Mouse (Mus musculus) ovary, postnatal 36 days (tissue): Measurements from ENCODE around the gene Nudt3.

Experiments
- DNase-seq: peaks from one replicate; pipeline ENCODE4 v3.0.0; 2022; ENCODE audit warnings: low spot score, mixed read lengths

Nudt3 gene

DNA sequence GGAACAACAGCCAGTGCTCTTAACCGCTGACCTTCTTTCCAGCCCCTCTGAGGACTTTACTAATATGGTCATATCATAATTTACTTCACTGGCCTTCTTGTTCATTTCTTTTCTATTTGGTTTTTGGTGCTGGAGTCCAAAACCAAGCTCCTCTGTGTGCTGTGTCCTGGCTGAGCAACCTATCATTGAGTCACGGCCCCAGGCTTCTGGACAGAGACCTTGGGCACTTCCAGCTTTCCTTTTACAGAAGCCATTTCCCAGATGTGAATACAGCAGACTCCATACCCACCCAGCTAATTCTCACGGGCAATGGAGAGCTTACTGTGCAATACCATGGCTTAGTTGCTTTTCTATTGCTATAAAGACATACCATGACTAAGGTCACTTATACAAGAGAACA, 23.0 kb downstream of the Nudt3 start:
- no peak for DNase-seq

DNA sequence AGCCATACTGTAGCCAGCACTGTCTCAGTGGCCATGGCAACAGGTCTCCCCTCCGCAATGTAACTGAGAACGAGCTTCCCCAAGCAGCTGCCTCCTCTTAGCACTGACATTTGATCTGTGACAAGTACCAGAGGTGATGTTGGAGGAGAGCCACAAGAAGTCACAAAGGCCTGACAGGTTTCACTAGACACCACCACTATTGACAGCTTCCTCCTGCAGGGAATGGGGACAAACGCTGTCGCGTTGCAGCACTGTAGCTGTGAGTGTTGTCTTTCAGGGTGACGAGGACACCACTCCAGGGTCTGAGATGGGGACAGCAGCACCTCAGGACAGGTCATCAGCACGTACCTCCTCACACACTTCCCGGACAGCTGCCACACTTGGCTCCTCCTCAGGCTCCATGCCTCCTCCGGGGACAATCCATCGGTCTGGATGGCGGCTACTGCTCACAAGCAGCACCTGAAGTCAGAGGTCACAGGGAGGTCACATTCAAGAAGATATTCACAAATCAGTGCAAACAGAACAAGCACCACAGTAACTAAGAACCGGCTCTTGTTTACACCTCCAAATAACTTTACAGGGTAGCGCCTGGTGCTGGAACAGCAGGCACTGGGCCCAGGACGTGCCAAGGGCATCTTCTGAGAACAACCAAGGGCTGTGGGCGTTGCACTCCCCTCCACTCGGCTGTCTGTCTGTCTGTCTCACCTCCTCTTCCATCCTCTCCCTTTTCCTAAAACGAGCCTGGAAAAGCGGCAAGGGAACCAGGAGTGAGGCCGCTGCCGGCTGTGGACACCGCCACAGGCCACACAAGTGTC, 26.7 kb downstream of the Nudt3 start:
- no peak for DNase-seq

DNA sequence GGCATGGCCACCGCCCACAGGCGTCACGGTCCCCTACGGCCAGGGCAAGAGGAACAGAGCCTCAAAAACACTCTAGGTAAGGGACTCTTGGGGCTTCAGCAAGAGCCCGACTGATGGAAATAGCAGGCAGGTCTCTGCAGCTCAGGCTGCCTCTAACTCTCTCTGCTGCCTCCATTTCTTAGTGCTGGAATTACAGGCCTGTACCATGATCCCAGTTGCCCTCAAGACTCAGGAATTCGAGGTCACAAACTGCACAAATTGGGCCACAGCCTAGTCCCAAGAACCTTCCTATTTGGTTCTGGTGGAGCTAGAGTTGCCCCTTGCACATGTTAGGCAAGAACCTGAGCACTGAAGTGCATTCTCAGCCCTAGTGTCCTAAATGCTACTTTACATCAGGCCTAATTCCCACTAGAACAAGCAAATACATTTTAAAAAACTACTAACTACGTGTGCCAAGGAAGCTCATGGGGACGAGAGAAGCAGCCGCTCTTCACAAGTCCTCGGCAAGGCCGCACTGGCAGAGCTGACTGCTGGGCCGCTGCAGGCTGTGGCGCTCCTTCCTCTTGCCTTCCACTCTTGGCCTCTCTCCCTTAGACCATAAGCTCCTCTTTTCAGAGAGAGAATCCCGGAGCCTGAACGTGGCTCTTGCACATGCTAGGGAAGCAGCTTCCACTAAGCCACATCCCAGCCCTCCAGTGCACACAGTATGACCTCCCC, 27.5 kb downstream of the Nudt3 start:
- no peak for DNase-seq

DNA sequence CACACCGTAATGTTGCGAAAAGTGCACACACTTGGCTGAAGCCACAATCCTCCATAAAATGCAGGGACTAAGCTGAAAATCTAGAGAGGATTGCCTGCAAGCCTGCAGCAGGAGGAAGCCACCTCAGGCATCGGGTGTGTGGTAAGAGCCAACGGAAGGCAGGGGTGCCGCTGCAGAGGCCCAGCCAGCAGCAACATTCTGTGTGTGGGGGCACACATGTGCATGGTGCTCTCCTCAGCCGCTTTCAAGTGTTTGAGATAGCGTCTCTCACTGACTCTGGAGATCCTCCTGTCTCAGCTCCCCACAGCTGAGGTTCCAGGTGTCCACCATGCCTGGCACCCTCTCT, 30.8 kb downstream of the Nudt3 start:
- DNase-seq = no peak

DNA sequence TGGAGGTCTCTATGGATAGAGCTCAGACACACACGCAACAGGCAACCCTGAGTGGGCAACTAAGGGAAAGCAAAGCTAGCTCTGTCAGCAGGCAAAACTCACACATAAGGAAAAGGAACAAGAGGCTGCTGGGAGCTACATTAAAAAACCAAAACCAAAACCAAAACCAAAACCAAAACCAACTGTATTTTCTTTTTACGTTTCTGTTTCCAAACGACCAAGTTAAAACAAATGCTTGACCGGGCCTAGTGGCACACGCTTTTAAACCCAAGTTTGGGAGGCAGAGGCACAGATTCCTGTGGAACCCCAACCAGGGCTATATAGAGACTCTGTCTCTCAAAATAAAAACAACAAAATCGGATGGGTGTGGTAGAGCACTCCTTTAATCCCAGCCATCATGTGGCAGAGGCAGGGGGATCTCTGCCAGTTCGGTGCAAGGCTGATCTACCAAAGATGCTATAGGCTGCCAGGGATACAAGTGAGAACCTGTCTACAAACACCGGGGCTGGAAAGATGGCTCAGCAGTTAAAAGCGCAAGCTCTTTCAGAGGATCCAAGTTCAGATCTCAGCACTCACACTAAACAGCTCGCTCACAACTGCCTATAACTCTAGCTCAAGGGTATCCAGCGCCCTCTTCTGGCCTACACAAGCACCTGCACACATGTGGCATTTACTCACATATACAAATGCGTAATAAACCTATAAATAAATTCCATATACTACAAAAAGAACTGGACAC, 31.3 kb downstream of the Nudt3 start:
- no peak for DNase-seq

DNA sequence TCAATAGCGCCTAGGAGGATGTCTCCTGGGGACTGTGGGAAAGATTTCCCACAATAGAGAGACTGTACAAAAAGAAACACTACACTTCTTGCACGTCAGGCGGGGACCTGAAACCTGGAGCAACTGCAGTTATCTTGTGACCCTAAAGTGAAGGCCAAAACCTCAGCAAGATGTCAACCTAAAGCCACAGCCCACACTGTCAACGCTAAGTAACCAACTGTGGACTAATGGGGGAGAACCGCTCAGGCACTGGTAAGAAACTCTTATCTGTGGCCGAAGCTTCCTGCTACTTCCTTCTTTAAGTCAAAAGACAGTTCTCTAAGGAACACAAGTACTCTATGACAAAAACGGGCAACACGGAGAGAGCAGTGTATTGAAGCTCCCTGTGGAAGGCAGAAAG, 35.1 kb downstream of the Nudt3 start:
- no peak for DNase-seq

GRCm38 (mm10) chr17:27587252-27587651, 36.0 kb downstream of the Nudt3 start:
- no peak for DNase-seq

DNA sequence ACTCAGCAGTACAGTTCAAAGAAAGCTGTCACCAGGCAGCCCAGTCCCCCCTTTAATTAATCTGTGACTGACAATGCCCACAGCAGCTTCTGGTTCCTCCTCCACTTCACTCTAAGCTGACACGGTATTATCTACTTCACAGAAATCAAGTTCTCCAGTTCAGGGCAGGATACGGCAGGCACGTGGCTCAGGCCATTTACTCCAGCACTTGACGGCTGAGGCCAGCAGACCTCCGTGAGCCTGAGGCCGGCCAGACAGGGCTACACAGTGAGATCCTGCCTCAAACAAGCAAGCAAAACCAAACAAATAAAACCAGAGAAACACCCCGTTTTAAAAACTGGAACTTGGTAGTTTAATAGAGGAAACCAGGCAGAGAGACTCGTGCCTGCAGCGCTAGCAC, 36.6 kb downstream of the Nudt3 start:
- no peak for DNase-seq

DNA sequence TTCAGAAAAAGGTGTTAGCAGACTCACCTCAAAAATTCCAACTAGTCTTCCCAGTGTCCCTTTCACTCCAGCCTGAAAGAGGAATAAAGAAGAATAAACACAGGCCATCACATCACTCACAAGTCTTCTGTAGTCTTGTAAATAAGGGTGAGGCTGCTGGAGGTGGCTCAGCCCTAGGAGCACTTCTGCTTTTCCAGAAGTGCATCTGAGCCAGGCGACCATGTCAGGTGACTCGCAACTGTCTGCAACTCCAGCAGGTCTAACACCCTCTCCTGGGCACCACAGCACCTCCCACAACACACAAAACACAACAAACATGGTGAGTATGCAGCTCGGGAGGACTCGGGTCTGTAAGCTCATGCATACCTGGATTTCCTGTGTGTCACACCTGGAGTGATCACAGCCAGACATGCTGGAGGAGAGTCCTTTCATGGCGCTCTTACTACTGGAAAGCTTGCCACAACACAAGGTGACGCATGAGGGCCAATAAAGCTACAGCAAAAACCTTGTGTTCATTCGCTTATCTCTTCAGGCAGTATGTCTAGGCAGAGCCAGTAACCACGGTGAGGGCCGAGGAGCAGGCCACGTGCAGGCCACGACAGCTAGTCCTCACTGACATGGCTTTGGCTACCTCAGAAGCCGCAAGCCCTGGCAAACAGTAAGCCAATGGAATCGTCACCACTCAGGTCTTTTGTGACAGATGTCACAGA, 40.0 kb downstream of the Nudt3 start:
- no peak for DNase-seq

DNA sequence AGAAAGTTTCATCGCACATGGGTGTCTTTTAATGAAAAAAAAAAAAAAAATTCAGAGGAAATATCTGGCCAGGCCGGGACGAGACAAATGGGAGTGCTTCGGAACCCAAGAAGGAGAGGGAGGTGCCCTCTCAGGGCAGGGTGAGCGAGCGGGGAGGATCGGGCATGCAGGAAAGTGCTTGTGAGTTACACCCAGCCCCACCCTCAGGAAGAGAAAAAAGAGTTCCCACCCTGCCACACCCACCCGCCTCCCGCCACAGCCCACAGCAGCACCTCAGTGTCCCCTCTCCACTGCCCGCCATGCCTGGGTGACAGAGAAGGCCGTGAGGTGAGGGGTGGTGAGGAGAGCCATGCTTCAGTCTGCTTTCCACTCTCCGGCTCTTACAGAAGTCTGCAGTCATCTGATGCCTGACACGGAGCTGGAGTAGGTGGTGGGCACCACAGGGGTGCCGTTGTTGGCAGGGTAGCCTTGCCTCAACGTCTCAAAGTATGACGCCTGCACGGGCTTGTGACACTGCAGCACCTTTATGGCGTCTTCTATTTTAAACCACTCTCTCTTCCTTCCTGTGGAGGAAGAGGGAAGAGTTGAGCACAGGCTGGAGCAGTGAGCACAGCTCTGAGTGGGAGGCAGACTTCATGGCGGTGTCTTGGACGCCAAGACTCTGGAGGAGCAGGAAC, 42.8 kb downstream of the Nudt3 start:
- DNase-seq = no peak

GRCm38 (mm10) chr17:27579816-27580215, 43.5 kb downstream of the Nudt3 start:
- DNase-seq = no peak

DNA sequence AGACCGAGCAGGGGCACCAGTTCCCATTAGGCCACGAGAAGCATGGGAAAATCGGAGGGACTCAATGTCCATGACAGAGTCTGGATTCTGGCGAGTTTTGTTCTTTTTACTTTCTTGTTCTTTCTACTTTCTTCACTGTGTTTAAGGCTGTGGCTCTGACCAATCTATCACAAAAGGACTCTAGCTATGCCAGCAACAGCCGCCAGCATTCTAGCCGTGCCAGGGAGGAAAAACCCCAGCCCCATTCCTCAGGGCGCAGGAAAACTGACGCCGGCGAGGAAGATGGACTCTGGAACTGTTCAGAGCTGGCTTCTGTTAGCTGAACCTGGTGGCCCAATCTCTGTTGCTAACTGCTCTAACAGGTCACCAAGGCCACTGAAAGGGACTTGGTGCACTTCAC, 44.8 kb downstream of the Nudt3 start:
- no peak for DNase-seq

DNA sequence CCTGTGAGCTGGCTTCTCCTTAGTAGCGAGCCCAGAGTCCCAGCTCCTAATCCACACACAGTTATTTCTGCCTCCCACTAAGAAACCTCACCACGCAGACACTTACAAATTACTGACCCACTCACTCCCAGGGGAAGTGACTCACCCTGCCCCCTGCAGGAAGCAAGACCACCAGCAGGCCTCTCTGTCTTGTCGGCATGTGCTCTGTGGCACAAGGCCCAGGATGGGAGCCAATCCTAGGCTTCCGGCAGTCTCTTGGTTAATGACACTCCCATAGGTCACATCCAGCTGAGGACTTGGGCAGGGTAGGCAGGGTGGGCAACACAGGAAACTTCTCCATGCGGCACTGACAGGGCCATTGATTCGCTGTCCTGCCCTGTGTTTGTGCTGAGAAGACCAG, 45.8 kb downstream of the Nudt3 start:
- no peak for DNase-seq

DNA sequence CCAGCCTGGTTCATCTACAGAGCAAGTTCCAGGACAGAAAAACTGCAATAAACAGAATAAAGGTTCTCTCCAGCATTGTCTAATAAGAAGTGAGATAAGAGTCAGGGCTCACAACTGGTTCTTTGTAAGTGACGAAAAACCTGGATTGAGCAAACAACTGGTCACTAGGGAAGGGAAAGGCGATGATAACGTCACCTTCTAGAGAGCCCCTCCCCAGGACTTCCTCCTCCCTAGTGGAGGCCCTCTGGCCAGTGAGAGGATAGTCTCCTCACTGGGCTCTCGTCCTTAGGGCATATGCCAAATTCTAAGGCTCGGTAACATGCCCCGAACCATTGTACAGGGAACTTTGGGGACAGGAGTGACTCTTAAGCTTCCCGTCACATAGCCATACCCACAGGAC, 47.2 kb downstream of the Nudt3 start:
- no peak for DNase-seq

DNA sequence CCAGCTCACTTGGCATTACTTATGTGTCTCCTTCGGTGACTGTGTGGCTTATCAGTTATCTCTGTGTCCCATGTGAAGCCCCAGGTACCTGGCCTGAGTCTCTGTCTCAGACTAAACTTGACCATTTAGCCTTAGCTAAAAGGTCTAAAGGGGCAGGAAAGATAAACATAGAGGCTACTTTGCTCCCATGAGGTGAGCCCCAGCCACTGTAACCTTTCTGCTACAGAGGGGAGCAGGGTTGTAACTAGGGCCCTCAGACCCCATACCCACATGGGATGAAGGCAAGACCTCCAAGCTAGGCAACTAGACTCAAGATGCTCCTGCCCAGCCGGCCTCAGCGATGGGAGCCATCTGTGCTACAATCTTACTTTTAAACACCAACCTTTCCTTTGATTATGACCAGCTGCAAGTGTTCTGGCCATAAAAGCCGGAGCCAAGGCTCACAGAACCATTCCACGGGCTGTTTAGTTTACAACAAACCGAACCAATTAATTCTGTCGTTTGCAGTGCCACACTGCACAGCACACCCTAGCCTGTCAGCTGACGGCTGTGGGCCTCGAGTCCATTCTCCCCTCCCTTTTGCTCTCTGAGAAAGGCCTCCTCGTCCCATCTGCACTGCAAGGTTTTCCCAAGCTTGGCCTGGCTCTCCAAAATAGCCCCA, 48.0 kb downstream of the Nudt3 start:
- DNase-seq = no peak

GRCm38 (mm10) chr17:27574470-27575115, 48.7 kb downstream of the Nudt3 start:
- DNase-seq = peak; percentile 64

GRCm38 (mm10) chr17:27573772-27574320, 49.4 kb downstream of the Nudt3 start:
- no peak for DNase-seq

DNA sequence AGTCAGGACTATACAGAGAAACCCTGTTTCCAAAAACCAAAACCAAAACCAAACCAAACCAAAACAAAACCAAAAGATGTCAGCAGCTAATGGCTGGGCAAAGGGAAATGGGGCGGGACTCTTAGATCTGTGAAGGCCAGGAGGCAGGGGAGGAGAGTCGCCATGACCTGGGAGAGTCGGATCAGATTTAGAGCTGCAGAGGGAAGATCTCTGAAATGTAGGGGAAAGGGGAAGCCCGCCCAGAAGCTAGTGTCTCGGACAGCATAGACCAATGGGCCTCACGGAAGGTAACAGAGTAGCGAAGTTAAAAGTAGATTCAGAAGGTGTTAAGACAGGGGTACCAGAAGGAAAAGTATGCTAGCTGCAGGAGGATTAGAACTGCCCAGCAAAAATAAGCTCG, 52.0 kb downstream of the Nudt3 start:
- peak; percentile 49 for DNase-seq

DNA sequence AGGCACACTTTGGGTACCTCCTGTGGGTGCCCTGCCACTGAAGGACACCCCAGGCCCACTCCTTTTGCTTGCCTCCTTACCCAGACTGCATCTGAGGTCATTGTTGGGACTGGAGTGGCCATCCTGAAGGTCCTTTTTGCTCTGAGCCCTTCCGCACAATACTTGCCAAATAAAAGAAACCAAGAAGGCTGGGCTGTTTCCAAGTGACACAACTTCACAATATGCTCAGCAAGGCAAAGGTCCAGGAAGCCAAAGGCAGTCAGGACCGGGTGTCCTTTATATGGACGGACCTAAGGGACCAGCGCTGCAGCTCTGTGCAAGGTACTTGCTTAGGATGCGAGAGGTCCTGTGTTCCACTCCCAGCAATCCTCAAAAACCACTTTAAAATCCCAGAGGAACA, 55.1 kb downstream of the Nudt3 start:
- no peak for DNase-seq

DNA sequence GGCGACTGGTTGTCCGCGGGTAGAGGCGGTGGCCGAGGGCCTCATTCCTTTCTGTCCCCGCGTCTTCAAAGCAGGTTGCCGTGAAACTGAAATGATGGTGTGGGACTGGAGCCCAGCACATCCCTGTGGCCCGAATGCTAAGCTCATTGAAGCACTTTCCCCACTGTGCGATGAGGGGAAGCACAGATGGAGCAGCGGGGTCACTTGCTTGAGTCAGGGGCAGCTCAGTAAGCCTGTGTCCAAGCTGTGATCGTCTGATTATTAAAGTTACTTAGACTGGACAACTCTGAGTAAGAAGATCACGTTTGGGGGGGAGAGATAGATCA, 57.4 kb downstream of the Nudt3 start:
- no peak for DNase-seq
